Mouse (Mus musculus): ENCODE data around the gene Zdhhc7. TPM values are rescaled to one million over a fixed set of nuclear protein-coding genes. Genes with fewer than 3 reads are reported as not detected.

The Zdhhc7 gene
- polyA plus RNA-seq, 1 experiment: 32.4 TPM

GRCm38 (mm10) chr8:120119429-120119828 is 18.1 kb upstream of the Zdhhc7 start:
- Histone ChIP-seq H3K4me3 (ENCODE audit: insufficient read depth, poor library complexity, severe bottlenecking) (no peak overlapping the region), H3K27me3 (ENCODE audit: control insufficient read depth, insufficient read depth, insufficient read length) (no peaks in the 10 kb centered on the region), H3ac (ENCODE audit: control insufficient read depth, insufficient read length, low read depth) (no peak overlapping the region), H3K79me3 (ENCODE audit: low read depth) (no peaks in the 10 kb centered on the region), H3K79me2 (ENCODE audit: control insufficient read depth, insufficient read depth) (no peaks in the 10 kb centered on the region), H3K36me3 (ENCODE audit: control insufficient read depth, insufficient read depth) (no peaks in the 10 kb centered on the region)
- TF ChIP-seq MAX (IDR thresholded peaks at IDR 0.05) (no peak), CTCF (IDR thresholded peaks at IDR 0.05; ENCODE audit: control insufficient read depth, insufficient read depth, insufficient read length) (no peak), FOSL1 (IDR thresholded peaks at IDR 0.05; ENCODE audit: insufficient read depth, low read length, poor library complexity, severe bottlenecking) (no peak), CEBPB (IDR thresholded peaks at IDR 0.05; ENCODE audit: low read depth) (no peak), USF1 (IDR thresholded peaks at IDR 0.05; ENCODE audit: low read depth) (no peak), MYOG (IDR thresholded peaks at IDR 0.05; ENCODE audit: control insufficient read depth, extremely low read depth, insufficient read length) (no peak), MYOD1 (IDR thresholded peaks at IDR 0.05; ENCODE audit: control insufficient read depth, insufficient read length, low read depth) (no peak)

GRCm38 (mm10) chr8:120118847-120119246 is 17.6 kb upstream of the Zdhhc7 start:
- Histone ChIP-seq H3K36me3 (ENCODE audit: control insufficient read depth, insufficient read depth) (no peaks in the 10 kb centered on the region), H3K4me3 (ENCODE audit: insufficient read depth, poor library complexity, severe bottlenecking) (no peak overlapping the region), H3K79me2 (ENCODE audit: control insufficient read depth, insufficient read depth) (no peaks in the 10 kb centered on the region), H3K79me3 (ENCODE audit: low read depth) (no peaks in the 10 kb centered on the region), H3ac (ENCODE audit: control insufficient read depth, insufficient read length, low read depth) (no peak overlapping the region), H3K27me3 (ENCODE audit: control insufficient read depth, insufficient read depth, insufficient read length) (no peaks in the 10 kb centered on the region)
- TF ChIP-seq MAX (IDR thresholded peaks at IDR 0.05) (no peak), CEBPB (IDR thresholded peaks at IDR 0.05; ENCODE audit: low read depth) (no peak), MYOD1 (IDR thresholded peaks at IDR 0.05; ENCODE audit: control insufficient read depth, insufficient read length, low read depth) (no peak), CTCF (IDR thresholded peaks at IDR 0.05; ENCODE audit: control insufficient read depth, insufficient read depth, insufficient read length) (no peak), FOSL1 (IDR thresholded peaks at IDR 0.05; ENCODE audit: insufficient read depth, low read length, poor library complexity, severe bottlenecking) (no peak), MYOG (IDR thresholded peaks at IDR 0.05; ENCODE audit: control insufficient read depth, extremely low read depth, insufficient read length) (no peak), USF1 (IDR thresholded peaks at IDR 0.05; ENCODE audit: low read depth) (no peak)

DNA sequence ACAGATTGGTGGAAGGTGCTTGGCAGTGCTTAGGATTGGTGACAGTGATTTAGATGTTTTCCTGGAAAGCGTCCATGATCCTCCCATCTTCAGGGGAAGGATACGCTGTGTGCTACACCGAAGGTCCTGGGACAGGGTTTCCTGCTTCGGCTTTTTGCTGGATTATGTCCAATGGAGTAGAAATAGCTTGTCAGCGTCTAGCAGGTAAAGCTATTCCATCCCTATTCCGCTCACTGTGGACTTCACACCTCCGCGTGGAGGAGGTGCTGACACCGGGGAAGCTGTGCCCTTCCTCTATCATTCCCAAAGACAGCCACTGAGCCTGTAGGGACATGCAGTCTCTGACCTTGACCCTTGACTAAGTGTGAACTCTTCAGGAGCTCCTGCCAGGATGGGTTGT is 16.9 kb upstream of the Zdhhc7 start:
- TF ChIP-seq MAX (IDR thresholded peaks at IDR 0.05) (no peak), CEBPB (IDR thresholded peaks at IDR 0.05; ENCODE audit: low read depth) (no peak), FOSL1 (IDR thresholded peaks at IDR 0.05; ENCODE audit: insufficient read depth, low read length, poor library complexity, severe bottlenecking) (no peak), MYOD1 (IDR thresholded peaks at IDR 0.05; ENCODE audit: control insufficient read depth, insufficient read length, low read depth) (no peak), USF1 (IDR thresholded peaks at IDR 0.05; ENCODE audit: low read depth) (no peak), MYOG (IDR thresholded peaks at IDR 0.05; ENCODE audit: control insufficient read depth, extremely low read depth, insufficient read length) (no peak), CTCF (IDR thresholded peaks at IDR 0.05; ENCODE audit: control insufficient read depth, insufficient read depth, insufficient read length) (no peak)
- Histone ChIP-seq H3ac (ENCODE audit: control insufficient read depth, insufficient read length, low read depth) (no peak overlapping the region), H3K27me3 (ENCODE audit: control insufficient read depth, insufficient read depth, insufficient read length) (no peaks in the 10 kb centered on the region), H3K4me3 (ENCODE audit: insufficient read depth, poor library complexity, severe bottlenecking) (no peak overlapping the region), H3K79me2 (ENCODE audit: control insufficient read depth, insufficient read depth) (no peaks in the 10 kb centered on the region), H3K79me3 (ENCODE audit: low read depth) (no peaks in the 10 kb centered on the region), H3K36me3 (ENCODE audit: control insufficient read depth, insufficient read depth) (no peaks in the 10 kb centered on the region)

DNA sequence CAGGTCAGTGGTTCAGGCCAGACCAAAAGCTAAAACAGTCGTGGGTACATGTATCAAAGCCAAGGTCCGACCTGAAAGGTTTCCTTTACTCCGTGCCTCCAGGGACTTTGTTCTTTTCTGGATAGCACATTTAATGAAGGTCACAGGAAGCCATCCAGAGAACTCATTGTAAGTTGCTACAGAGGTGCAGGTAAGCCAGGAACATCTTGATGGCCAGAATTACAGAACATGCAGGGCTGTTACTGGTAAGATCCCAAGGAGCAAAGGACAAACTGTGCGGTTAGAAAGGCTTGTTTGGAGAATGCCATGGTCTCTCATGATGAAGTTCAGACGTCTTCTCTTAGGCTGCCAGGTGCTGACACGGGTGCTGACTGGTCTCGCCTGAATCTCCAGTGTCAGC is 15.3 kb upstream of the Zdhhc7 start:
- H3K4me3 ChIP-seq (ENCODE audit: insufficient read depth, poor library complexity, severe bottlenecking): no peak overlapping the region
- H3K79me2 ChIP-seq (ENCODE audit: control insufficient read depth, insufficient read depth): no peaks in the 10 kb centered on the region
- no peaks in the 10 kb centered on the region for H3K27me3 ChIP-seq (ENCODE audit: control insufficient read depth, insufficient read depth, insufficient read length)
- H3ac ChIP-seq (ENCODE audit: control insufficient read depth, insufficient read length, low read depth): no peak overlapping the region
- H3K36me3 ChIP-seq (ENCODE audit: control insufficient read depth, insufficient read depth): no peaks in the 10 kb centered on the region
- TF ChIP-seq USF1 (IDR thresholded peaks at IDR 0.05; ENCODE audit: low read depth) (no peak), CEBPB (IDR thresholded peaks at IDR 0.05; ENCODE audit: low read depth) (no peak), MAX (IDR thresholded peaks at IDR 0.05) (no peak), MYOD1 (IDR thresholded peaks at IDR 0.05; ENCODE audit: control insufficient read depth, insufficient read length, low read depth) (no peak), CTCF (IDR thresholded peaks at IDR 0.05; ENCODE audit: control insufficient read depth, insufficient read depth, insufficient read length) (no peak), FOSL1 (IDR thresholded peaks at IDR 0.05; ENCODE audit: insufficient read depth, low read length, poor library complexity, severe bottlenecking) (no peak), MYOG (IDR thresholded peaks at IDR 0.05; ENCODE audit: control insufficient read depth, extremely low read depth, insufficient read length) (no peak)
- H3K79me3 ChIP-seq (ENCODE audit: low read depth): no peaks in the 10 kb centered on the region

DNA sequence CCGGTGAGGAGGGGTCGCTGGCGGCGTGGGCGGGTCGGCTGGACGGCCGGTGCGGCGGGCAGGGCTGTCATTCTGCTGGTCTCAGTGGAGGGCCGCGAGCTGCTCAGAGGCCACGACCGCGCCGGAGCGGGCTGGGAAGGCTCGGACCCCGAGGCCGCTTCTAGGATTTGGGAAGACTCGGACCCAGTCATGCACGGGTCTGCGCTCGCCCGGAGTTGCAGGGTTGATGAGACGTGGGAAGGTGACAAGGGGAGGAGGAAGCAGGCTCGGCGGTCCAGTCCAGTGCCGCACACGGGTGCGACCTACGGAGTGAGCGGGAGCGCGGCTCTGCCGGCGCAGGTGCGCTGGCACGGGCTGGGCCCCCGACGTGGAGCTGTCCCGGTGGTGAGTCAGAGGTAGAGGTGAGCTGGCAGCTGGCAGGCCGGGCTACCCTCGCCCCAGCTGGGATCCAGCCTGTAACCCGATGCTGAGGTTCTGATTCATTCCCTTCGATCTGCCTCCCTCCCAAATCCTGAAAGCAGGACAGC is 13.1 kb upstream of the Zdhhc7 start:
- Histone ChIP-seq H3K4me3 (ENCODE audit: insufficient read depth, poor library complexity, severe bottlenecking) (peak overlapping the region; percentile 29), H3K27me3 (ENCODE audit: control insufficient read depth, insufficient read depth, insufficient read length) (no peaks in the 10 kb centered on the region), H3ac (ENCODE audit: control insufficient read depth, insufficient read length, low read depth) (peak overlapping the region; percentile 88), H3K36me3 (ENCODE audit: control insufficient read depth, insufficient read depth) (no peaks in the 10 kb centered on the region), H3K79me2 (ENCODE audit: control insufficient read depth, insufficient read depth) (no peaks in the 10 kb centered on the region), H3K79me3 (ENCODE audit: low read depth) (no peaks in the 10 kb centered on the region)
- TF ChIP-seq MAX (IDR thresholded peaks at IDR 0.05): no peak
- TF ChIP-seq MYOG (IDR thresholded peaks at IDR 0.05; ENCODE audit: control insufficient read depth, extremely low read depth, insufficient read length): no peak
- no peak for TF ChIP-seq CEBPB (IDR thresholded peaks at IDR 0.05; ENCODE audit: low read depth)
- TF ChIP-seq USF1 (IDR thresholded peaks at IDR 0.05; ENCODE audit: low read depth): no peak
- TF ChIP-seq MYOD1 (IDR thresholded peaks at IDR 0.05; ENCODE audit: control insufficient read depth, insufficient read length, low read depth): peak; percentile 82

GRCm38 (mm10) chr8:120113758-120114255 is 12.5 kb upstream of the Zdhhc7 start, which contains the start of gene 6430548M08Rik:
TSS of gene 6430548M08Rik (plus strand) at chr8:120114152.
- no peaks in the 10 kb centered on the region for H3K27me3 ChIP-seq (ENCODE audit: control insufficient read depth, insufficient read depth, insufficient read length)
- no peak for TF ChIP-seq FOSL1 (IDR thresholded peaks at IDR 0.05; ENCODE audit: insufficient read depth, low read length, poor library complexity, severe bottlenecking)
- peak; percentile 97 for TF ChIP-seq USF1 (IDR thresholded peaks at IDR 0.05; ENCODE audit: low read depth)
- TF ChIP-seq MAX (IDR thresholded peaks at IDR 0.05): peak; percentile 72
- H3ac ChIP-seq (ENCODE audit: control insufficient read depth, insufficient read length, low read depth): peak within 1 kb of the TSS; percentile 88
- no peaks in the 10 kb centered on the region for H3K36me3 ChIP-seq (ENCODE audit: control insufficient read depth, insufficient read depth)
- peak within 1 kb of the TSS; percentile 29 for H3K4me3 ChIP-seq (ENCODE audit: insufficient read depth, poor library complexity, severe bottlenecking)
- no peaks in the 10 kb centered on the region for H3K79me2 ChIP-seq (ENCODE audit: control insufficient read depth, insufficient read depth)
- H3K79me3 ChIP-seq (ENCODE audit: low read depth): no peaks in the 10 kb centered on the region
